Mouse (Mus musculus) forebrain, postnatal 0 days (tissue): Measurements from ENCODE around the gene Tmem51. TPM values are rescaled to one million over a fixed set of nuclear protein-coding genes. Genes with fewer than 3 reads are reported as not detected.

ENCODE experiments used
- ATAC-seq: fragments of 200-750 bp; cut with Nextera tagmentation; 2 replicates; pipeline ENCODE4 v1.8.0; 2017; ENCODE audit warnings: mild to moderate bottlenecking, moderate library complexity
- DNase-seq: peaks from one replicate; pipeline ENCODE4 v3.0.0-alpha.2; 2015
- H3K27ac ChIP-seq: fragments of 300-500 bp; sonication (generic); 2 replicates; pipeline ENCODE4 v1.5.1; 2014; ENCODE audit warnings: low read depth, mild to moderate bottlenecking, antibody characterized with exemption, low read length, moderate library complexity, mixed read lengths
- H3K27me3 ChIP-seq: fragments of 300-500 bp; sonication (generic); 2 replicates; pipeline ENCODE4 v1.6.1; 2014; ENCODE audit warnings: mild to moderate bottlenecking, low read length, mixed read lengths; ENCODE audit not compliant: insufficient read depth
- H3K36me3 ChIP-seq: fragments of 300-500 bp; sonication (generic); 2 replicates; pipeline ENCODE4 v1.6.1; 2014; ENCODE audit warnings: mild to moderate bottlenecking, moderate library complexity; ENCODE audit not compliant: insufficient read depth
- H3K4me1 ChIP-seq: fragments of 300-500 bp; sonication (generic); 2 replicates; pipeline ENCODE4 v1.6.1; 2014; ENCODE audit warnings: antibody characterized with exemption; ENCODE audit not compliant: insufficient read depth
- H3K4me2 ChIP-seq: fragments of 300-500 bp; sonication (generic); 2 replicates; pipeline ENCODE4 v1.6.1; 2014; ENCODE audit warnings: low read depth, mild to moderate bottlenecking, moderate library complexity
- H3K4me3 ChIP-seq: fragments of 300-500 bp; sonication (generic); 2 replicates; pipeline ENCODE4 v1.5.1; 2014; ENCODE audit warnings: low read depth, low read length, mixed read lengths
- H3K9ac ChIP-seq: fragments of 300-500 bp; sonication (generic); 2 replicates; pipeline ENCODE4 v1.6.1; 2014; ENCODE audit warnings: mild to moderate bottlenecking
- H3K9me3 ChIP-seq: fragments of 300-500 bp; sonication (generic); 2 replicates; pipeline ENCODE4 v1.6.1; 2016; ENCODE audit warnings: low read length
- CTCF ChIP-seq: sonication (generic); IDR thresholded peaks from 2 replicates; pipeline ENCODE4 v1.5.1; 2016; ENCODE audit warnings: antibody characterized with exemption, control low read depth, low read depth
- WGBS: fragments of 180-500 bp; shearing (Covaris S2); extraction: QIAGEN DNeasy Blood & Tissue Kit; methylation state at CpG from one replicate; pipeline ENCODE4 v1.1.7; 2014; 5-methylcytosine and 5-hydroxymethylcytosine counted together
- polyA plus RNA-seq: library from polyadenylated mRNA; unstranded; fragments of >200 nt; fragmentation: Nextera tagmentation; extraction: Ambion mirVana; gene quantifications from 2 replicates; pipeline ENCODE4 v1.2.1, GENCODE M21; 2015
- total RNA-seq: library from RNA; depleted of rRNA; stranded (reverse); fragments of >200 nt; gene quantifications from 2 replicates; pipeline ENCODE4 v1.2.3, GENCODE M21; 2014

The Tmem51 gene
- total and polyA plus RNA-seq, 2 experiments from 2014 or later = 3.5 to 7.4 TPM

GRCm38 (mm10) chr4:142075931-142076330 lies 8.2 kb downstream of the Tmem51 start:
- no peak for TF ChIP-seq CTCF
- DNase-seq (no peak), ATAC-seq (no peak)
- WGBS = 87% methylated on average over 11 of the region's 11 CpGs
- Histone ChIP-seq H3K27me3 (peaks cover 3% of the 10 kb centered on the region; the same call in 1 of the 2 replicates), H3K4me2 (no peak overlapping the region), H3K4me3 (no peak overlapping the region), H3K36me3 (no peaks in the 10 kb centered on the region), H3K9ac (no peak overlapping the region), H3K27ac (no peak overlapping the region), H3K4me1 (no peaks in the 10 kb centered on the region), H3K9me3 (no peaks in the 10 kb centered on the region)

GRCm38 (mm10) chr4:142074060-142074732 lies 9.9 kb downstream of the Tmem51 start:
- Histone ChIP-seq H3K9me3 (no peaks in the 10 kb centered on the region), H3K27ac (no peak overlapping the region), H3K4me1 (no peaks in the 10 kb centered on the region), H3K4me2 (no peak overlapping the region), H3K27me3 (peaks cover 3% of the 10 kb centered on the region; the same call in 1 of the 2 replicates), H3K4me3 (no peak overlapping the region), H3K36me3 (no peaks in the 10 kb centered on the region), H3K9ac (no peak overlapping the region)
- no peak for TF ChIP-seq CTCF
- 69% methylated on average over 13 of the region's 13 CpGs for WGBS
- ATAC-seq = no peak
- no peak for DNase-seq

GRCm38 (mm10) chr4:142071243-142071991 lies 12.7 kb downstream of the Tmem51 start:
- no peak overlapping the region for H3K4me2 ChIP-seq
- no peak overlapping the region for H3K9ac ChIP-seq
- H3K27ac ChIP-seq = no peak overlapping the region
- no peaks in the 10 kb centered on the region for H3K4me1 ChIP-seq
- H3K27me3 ChIP-seq = peaks cover 3% of the 10 kb centered on the region; the same call in 1 of the 2 replicates
- H3K9me3 ChIP-seq = no peaks in the 10 kb centered on the region
- H3K36me3 ChIP-seq = no peaks in the 10 kb centered on the region
- H3K4me3 ChIP-seq = no peak overlapping the region
- 24% methylated on average over 18 of the region's 18 CpGs for WGBS
- no peak for TF ChIP-seq CTCF
- DNase-seq (no peak), ATAC-seq (no peak)

- no peaks in the 10 kb centered on the region for H3K36me3 ChIP-seq
- 14% methylated on average over 8 of the region's 8 CpGs for WGBS
- no peak for DNase-seq
- no peak for ATAC-seq
- no peak overlapping the region for H3K4me2 ChIP-seq
- no peaks in the 10 kb centered on the region for H3K9me3 ChIP-seq
- peaks cover 3% of the 10 kb centered on the region; the same call in 1 of the 2 replicates for H3K27me3 ChIP-seq
- H3K4me1 ChIP-seq = no peaks in the 10 kb centered on the region
- no peak overlapping the region for H3K9ac ChIP-seq
- no peak for TF ChIP-seq CTCF
- no peak overlapping the region for H3K27ac ChIP-seq
- H3K4me3 ChIP-seq = no peak overlapping the region
These were observed 13.3 kb downstream of the Tmem51 start for GRCm38 (mm10) chr4:142070840-142071239.

- H3K4me3 ChIP-seq = no peak overlapping the region
- DNase-seq = no peak
- H3K9me3 ChIP-seq = no peaks in the 10 kb centered on the region
- no peaks in the 10 kb centered on the region for H3K4me1 ChIP-seq
- H3K27ac ChIP-seq = no peak overlapping the region
- no peak for TF ChIP-seq CTCF
- no peak for ATAC-seq
- no peak overlapping the region for H3K4me2 ChIP-seq
- no peaks in the 10 kb centered on the region for H3K36me3 ChIP-seq
- WGBS = 18% methylated on average over 18 of the region's 18 CpGs
- H3K9ac ChIP-seq = no peak overlapping the region
- H3K27me3 ChIP-seq = peaks cover 3% of the 10 kb centered on the region; the same call in 1 of the 2 replicates
These were observed 14.9 kb downstream of the Tmem51 start for GRCm38 (mm10) chr4:142068899-142069812.

- Histone ChIP-seq H3K27me3 (no peaks in the 10 kb centered on the region), H3K4me1 (no peaks in the 10 kb centered on the region), H3K9ac (no peak overlapping the region), H3K4me2 (no peak overlapping the region), H3K4me3 (no peak overlapping the region), H3K9me3 (no peaks in the 10 kb centered on the region), H3K27ac (no peak overlapping the region), H3K36me3 (no peaks in the 10 kb centered on the region)
- WGBS = 18% methylated on average over 4 of the region's 4 CpGs
- DNase-seq (no peak), ATAC-seq (no peak)
- no peak for TF ChIP-seq CTCF
These were observed 17.5 kb downstream of the Tmem51 start for GRCm38 (mm10) chr4:142066576-142066975.
